Mouse (Mus musculus): Measurements from ENCODE around the gene Epm2a. TPM values are rescaled to one million over a fixed set of nuclear protein-coding genes. Genes with fewer than 3 reads are reported as not detected.
"Not testable (repeated sequence)": the region's sequence is repeated elsewhere in the genome, so short reads cannot be mapped to it uniquely, and the experiment has no call there.

The Epm2a gene
- polyA plus RNA-seq (2012; rRNA removed): 6.1 and 8.3 TPM in 2 replicates

GRCm38 (mm10) chr10:11343205-11344141 is at the start of gene Epm2a:
Epm2a (plus strand) TSS chr10:11343404.
- peak; percentile 79 for DNase-seq (ENCODE audit: low spot score)

GRCm38 (mm10) chr10:11298418-11298817 is 44.8 kb upstream of the Epm2a start:
- DNase-seq (ENCODE audit: low spot score): no peak

GRCm38 (mm10) chr10:11305365-11306053 is 37.7 kb upstream of the Epm2a start:
- no peak for DNase-seq (ENCODE audit: low spot score)

- DNase-seq (ENCODE audit: low spot score): no peak
Measured at GRCm38 (mm10) chr10:11306054-11306367, 37.2 kb upstream of the Epm2a start.

- no peak for DNase-seq (ENCODE audit: low spot score)
Measured at GRCm38 (mm10) chr10:11309866-11310265, 33.3 kb upstream of the Epm2a start.

- DNase-seq (ENCODE audit: low spot score): no peak
Measured at GRCm38 (mm10) chr10:11310481-11310880, 32.7 kb upstream of the Epm2a start.

- DNase-seq (ENCODE audit: low spot score): not testable (repeated sequence)
Measured at GRCm38 (mm10) chr10:11317856-11318454, 25.2 kb upstream of the Epm2a start.

- DNase-seq (ENCODE audit: low spot score): no peak
Measured at GRCm38 (mm10) chr10:11319446-11319970, 23.7 kb upstream of the Epm2a start.

- DNase-seq (ENCODE audit: low spot score): no peak
Measured at GRCm38 (mm10) chr10:11322316-11322715, 20.9 kb upstream of the Epm2a start.

GRCm38 (mm10) chr10:11323202-11323898 is 19.9 kb upstream of the Epm2a start:
- no peak for DNase-seq (ENCODE audit: low spot score)

GRCm38 (mm10) chr10:11326526-11326925 is 16.7 kb upstream of the Epm2a start:
- DNase-seq (ENCODE audit: low spot score): no peak

- DNase-seq (ENCODE audit: low spot score): no peak
Measured at GRCm38 (mm10) chr10:11344536-11345468, 1.6 kb downstream of the Epm2a start.

GRCm38 (mm10) chr10:11350243-11350974 is 7.2 kb downstream of the Epm2a start:
- DNase-seq (ENCODE audit: low spot score): not testable (repeated sequence)

- DNase-seq (ENCODE audit: low spot score): no peak
Measured at GRCm38 (mm10) chr10:11354609-11355008, 11.4 kb downstream of the Epm2a start.

GRCm38 (mm10) chr10:11361985-11362692 is 18.9 kb downstream of the Epm2a start:
- no peak for DNase-seq (ENCODE audit: low spot score)

- no peak for DNase-seq (ENCODE audit: low spot score)
Measured at GRCm38 (mm10) chr10:11362896-11363487, 19.8 kb downstream of the Epm2a start.

GRCm38 (mm10) chr10:11381302-11381701 is 38.1 kb downstream of the Epm2a start:
- no peak for DNase-seq (ENCODE audit: low spot score)

GRCm38 (mm10) chr10:11410926-11411325 is 67.7 kb downstream of the Epm2a start:
- DNase-seq (ENCODE audit: low spot score): no peak

GRCm38 (mm10) chr10:11420071-11420470 is 76.9 kb downstream of the Epm2a start:
- DNase-seq (ENCODE audit: low spot score): no peak

Measured in urinary bladder, adult 2 months (tissue).